Mouse (Mus musculus): ENCODE results near the gene Hsd17b6. TPM values are rescaled to one million over a fixed set of nuclear protein-coding genes. Genes with fewer than 3 reads are reported as not detected.
"Not testable (repeated sequence)": the region's sequence is repeated elsewhere in the genome, so short reads cannot be mapped to it uniquely, and the experiment has no call there.

The Hsd17b6 gene
- 0.53 TPM in 1 of 2 replicates, not detected in the other for polyA plus RNA-seq (2012; rRNA removed)

GRCm38 (mm10) chr10:128007446-128007845 lies at the start of gene Hsd17b6:
Gene Hsd17b6 (minus strand): TSS chr10:128007611.
- no peak for DNase-seq (ENCODE audit: low read depth)

- DNase-seq (ENCODE audit: low read depth) = no peak
Observed at GRCm38 (mm10) chr10:128053001-128053400, 45.6 kb upstream of the Hsd17b6 start.

GRCm38 (mm10) chr10:128052136-128052535 lies 44.7 kb upstream of the Hsd17b6 start:
- DNase-seq (ENCODE audit: low read depth) = not testable (repeated sequence)

- no peak for DNase-seq (ENCODE audit: low read depth)
Observed at GRCm38 (mm10) chr10:128051589-128051988, 44.2 kb upstream of the Hsd17b6 start.

GRCm38 (mm10) chr10:128050355-128050754 lies 42.9 kb upstream of the Hsd17b6 start:
- DNase-seq (ENCODE audit: low read depth) = no peak

GRCm38 (mm10) chr10:128049741-128050140 lies 42.3 kb upstream of the Hsd17b6 start:
- no peak for DNase-seq (ENCODE audit: low read depth)

GRCm38 (mm10) chr10:128048157-128048556 lies 40.7 kb upstream of the Hsd17b6 start:
- DNase-seq (ENCODE audit: low read depth) = no peak

- no peak for DNase-seq (ENCODE audit: low read depth)
Observed at GRCm38 (mm10) chr10:128043041-128043835, 35.8 kb upstream of the Hsd17b6 start.

- DNase-seq (ENCODE audit: low read depth) = no peak
Observed at GRCm38 (mm10) chr10:128042466-128042865, 35.1 kb upstream of the Hsd17b6 start.

- DNase-seq (ENCODE audit: low read depth) = no peak
Observed at GRCm38 (mm10) chr10:128041636-128042035, 34.2 kb upstream of the Hsd17b6 start.

- DNase-seq (ENCODE audit: low read depth) = no peak
Observed at GRCm38 (mm10) chr10:128040293-128040692, 32.9 kb upstream of the Hsd17b6 start.

- no peak for DNase-seq (ENCODE audit: low read depth)
Observed at GRCm38 (mm10) chr10:128039858-128040257, 32.4 kb upstream of the Hsd17b6 start.

GRCm38 (mm10) chr10:128039167-128039566 lies 31.8 kb upstream of the Hsd17b6 start:
- no peak for DNase-seq (ENCODE audit: low read depth)

GRCm38 (mm10) chr10:128037921-128038320 lies 30.5 kb upstream of the Hsd17b6 start:
- no peak for DNase-seq (ENCODE audit: low read depth)

GRCm38 (mm10) chr10:128036746-128037425 lies 29.5 kb upstream of the Hsd17b6 start:
- DNase-seq (ENCODE audit: low read depth) = no peak

- no peak for DNase-seq (ENCODE audit: low read depth)
Observed at GRCm38 (mm10) chr10:128030860-128031259, 23.4 kb upstream of the Hsd17b6 start.

GRCm38 (mm10) chr10:128029931-128030330 lies 22.5 kb upstream of the Hsd17b6 start:
- no peak for DNase-seq (ENCODE audit: low read depth)

- no peak for DNase-seq (ENCODE audit: low read depth)
Observed at GRCm38 (mm10) chr10:128023496-128023895, 16.1 kb upstream of the Hsd17b6 start.

GRCm38 (mm10) chr10:128022196-128022595 lies 14.8 kb upstream of the Hsd17b6 start:
- no peak for DNase-seq (ENCODE audit: low read depth)

GRCm38 (mm10) chr10:128015068-128015934 lies 7.9 kb upstream of the Hsd17b6 start, which contains the start of gene Prim1:
Gene Prim1 (plus strand): TSS chr10:128015168.
- DNase-seq (ENCODE audit: low read depth) = no peak

GRCm38 (mm10) chr10:128009735-128010134 lies 2.3 kb upstream of the Hsd17b6 start:
- DNase-seq (ENCODE audit: low read depth) = no peak
